Mouse (Mus musculus) stomach, embryonic 15.5 days (tissue): ENCODE measurements around the gene Car15. TPM values are rescaled to one million over a fixed set of nuclear protein-coding genes. Genes with fewer than 3 reads are reported as not detected.

Experiments used
- ATAC-seq: fragments of 200-750 bp; cut with Nextera tagmentation; 2 replicates; pipeline ENCODE4 v1.8.0; 2017; ENCODE audit warnings: low read depth, moderate number of reproducible peaks, moderate TSS enrichment; ENCODE audit not compliant: insufficient read depth, low FRiP score
- H3K27ac ChIP-seq: fragments of 300-500 bp; sonication (generic); 2 replicates; pipeline ENCODE4 v1.5.1; 2015; ENCODE audit warnings: mild to moderate bottlenecking, inconsistent platforms
- H3K27me3 ChIP-seq: fragments of 300-500 bp; sonication (generic); replicated peaks from 2 replicates; pipeline ENCODE4 v1.6.1; 2015; ENCODE audit warnings: inconsistent platforms
- H3K36me3 ChIP-seq: fragments of 300-500 bp; sonication (generic); 2 replicates; pipeline ENCODE4 v1.6.1; 2015; ENCODE audit warnings: inconsistent platforms
- H3K4me1 ChIP-seq: fragments of 300-500 bp; sonication (generic); 2 replicates; pipeline ENCODE4 v1.6.1; 2015; ENCODE audit warnings: inconsistent platforms
- H3K4me2 ChIP-seq: fragments of 300-500 bp; sonication (generic); 2 replicates; pipeline ENCODE4 v1.6.1; 2015; ENCODE audit warnings: mild to moderate bottlenecking, inconsistent platforms
- H3K4me3 ChIP-seq: fragments of 300-500 bp; sonication (generic); replicated peaks from 2 replicates; pipeline ENCODE4 v1.5.1; 2015; ENCODE audit warnings: inconsistent platforms
- H3K9ac ChIP-seq: fragments of 300-500 bp; sonication (generic); 2 replicates; pipeline ENCODE4 v1.6.1; 2015; ENCODE audit warnings: inconsistent platforms
- H3K9me3 ChIP-seq: fragments of 300-500 bp; sonication (generic); 2 replicates; pipeline ENCODE4 v1.6.1; 2016; ENCODE audit warnings: inconsistent platforms
- WGBS: fragments of 180-500 bp; shearing (Covaris S2); methylation state at CpG from one replicate; pipeline ENCODE4 v1.1.7; 2015; 5-methylcytosine and 5-hydroxymethylcytosine counted together
- polyA plus RNA-seq: library from polyadenylated mRNA; unstranded; fragments of >200 nt; fragmentation: Nextera tagmentation; extraction: Ambion mirVana; gene quantifications from 2 replicates; pipeline ENCODE4 v1.2.1, GENCODE M21; 2015

The Car15 gene
- polyA plus RNA-seq, 1 experiment from 2014 or later, result 2.7 TPM

- peak overlapping the region; percentile 95 for H3K27ac ChIP-seq
- peaks cover 47% of the 10 kb centered on the region for H3K27me3 ChIP-seq
- H3K4me2 ChIP-seq, result peak overlapping the region; percentile 77
- no peaks in the 10 kb centered on the region for H3K9me3 ChIP-seq
- WGBS, result 4% methylated on average over 42 of the region's 45 CpGs
- peaks cover 52% of the 10 kb centered on the region for H3K4me1 ChIP-seq
- peak overlapping the region; percentile 67 for H3K4me3 ChIP-seq
- peaks cover 8% of the 10 kb centered on the region for H3K36me3 ChIP-seq
- ATAC-seq, result peak; percentile 65
- peak overlapping the region; percentile 74 for H3K9ac ChIP-seq
These were observed 39.6 kb downstream of the Car15 start for GRCm38 (mm10) chr16:17798321-17799180.

DNA sequence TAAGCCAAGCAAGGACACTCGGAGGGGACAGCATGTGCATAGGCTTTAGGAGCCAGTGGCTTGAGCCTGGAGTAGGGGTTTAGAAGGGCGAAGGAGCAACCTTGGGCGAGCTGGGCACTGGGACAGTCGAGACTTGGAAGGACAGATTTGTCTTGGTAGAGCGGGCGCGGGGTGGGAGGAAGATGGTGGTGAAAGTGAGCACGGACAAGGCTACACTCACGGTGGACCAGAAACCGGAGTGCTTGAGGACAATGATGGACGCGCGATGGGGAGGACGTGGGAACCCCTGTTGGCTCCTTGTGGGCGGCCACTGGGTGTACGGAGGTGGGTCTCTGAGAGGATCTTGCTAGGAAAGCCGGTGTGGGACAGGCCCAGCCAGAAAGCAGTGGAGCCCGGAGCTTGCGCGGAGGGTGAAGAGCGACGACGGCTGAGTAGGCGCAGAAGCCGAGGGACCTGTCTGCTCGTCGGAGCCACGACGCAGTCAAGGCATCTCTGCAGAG, 40.3 kb downstream of the Car15 start:
- peaks cover 41% of the 10 kb centered on the region for H3K27me3 ChIP-seq
- H3K4me2 ChIP-seq, result peak overlapping the region; percentile 77
- peaks cover 45% of the 10 kb centered on the region for H3K4me1 ChIP-seq
- 0 out of 2 replicates have a peak, but pooled peaks have one; percentile 3 for ATAC-seq
- H3K9me3 ChIP-seq, result no peaks in the 10 kb centered on the region
- H3K36me3 ChIP-seq, result 0 out of 2 replicates have a peak, but pooled peaks cover 7% of the 10 kb centered on the region
- peak overlapping the region; percentile 67 for H3K4me3 ChIP-seq
- peak overlapping the region; percentile 95 for H3K27ac ChIP-seq
- WGBS, result 5% methylated on average over 29 of the region's 29 CpGs
- peak overlapping the region; percentile 74 for H3K9ac ChIP-seq

- Histone ChIP-seq H3K27ac (peak within 1 kb of the TSS; percentile 95), H3K4me2 (peak within 1 kb of the TSS; percentile 77), H3K9me3 (no peaks in the 10 kb centered on the region), H3K4me3 (peak within 1 kb of the TSS; percentile 67), H3K27me3 (peaks cover 34% of the 10 kb centered on the region), H3K36me3 (peaks cover 13% of the 10 kb centered on the region; the same call in 1 of the 2 replicates), H3K9ac (peak within 1 kb of the TSS; percentile 74), H3K4me1 (peaks cover 38% of the 10 kb centered on the region)
- whole genome bisulfite sequencing, result 2% methylated on average over 79 of the region's 81 CpGs
- ATAC-seq, result peak; percentile 65
These were observed 41.0 kb downstream of the Car15 start, which contains the start of gene Scarf2 for GRCm38 (mm10) chr16:17796971-17797811. Scarf2 (plus strand) TSS chr16:17797282.

DNA sequence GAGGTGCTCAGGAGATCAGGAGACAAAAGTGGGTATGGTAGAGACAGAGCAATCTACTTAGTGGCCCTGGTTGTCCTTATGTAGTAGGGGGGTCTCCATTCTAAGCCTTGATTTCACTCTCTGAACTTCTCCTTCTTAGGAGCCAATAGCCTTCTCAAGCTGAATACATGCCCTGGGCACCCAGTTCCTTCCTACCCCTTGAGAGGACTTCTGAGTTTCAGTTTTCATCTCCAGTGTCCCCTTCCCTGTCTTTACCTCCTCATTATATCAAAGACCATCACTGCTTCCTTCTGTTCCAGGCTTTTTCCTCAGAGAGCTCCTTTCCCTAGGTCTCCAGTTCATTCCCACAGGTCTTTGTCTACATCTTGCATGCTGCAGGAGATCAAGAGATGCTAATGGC, 41.6 kb downstream of the Car15 start:
- Histone ChIP-seq H3K9ac (peak overlapping the region; percentile 74; the same call in 1 of the 2 replicates), H3K4me3 (peak overlapping the region; percentile 67), H3K4me2 (peak overlapping the region; percentile 77), H3K27ac (peak overlapping the region; percentile 95), H3K36me3 (peaks cover 19% of the 10 kb centered on the region; the same call in 1 of the 2 replicates), H3K9me3 (no peaks in the 10 kb centered on the region), H3K27me3 (peaks cover 28% of the 10 kb centered on the region), H3K4me1 (peaks cover 32% of the 10 kb centered on the region)
- no peak for ATAC-seq

- 65% methylated on average over 5 of the region's 5 CpGs for WGBS
- Histone ChIP-seq H3K4me3 (no peak overlapping the region), H3K9me3 (no peaks in the 10 kb centered on the region), H3K36me3 (peaks cover 21% of the 10 kb centered on the region; the same call in 1 of the 2 replicates), H3K4me1 (peaks cover 24% of the 10 kb centered on the region), H3K4me2 (no peak overlapping the region), H3K27me3 (peaks cover 21% of the 10 kb centered on the region), H3K27ac (no peak overlapping the region), H3K9ac (no peak overlapping the region)
- no peak; the same call in 1 of the 2 replicates for ATAC-seq
These were observed 42.5 kb downstream of the Car15 start for GRCm38 (mm10) chr16:17795643-17796042.

DNA sequence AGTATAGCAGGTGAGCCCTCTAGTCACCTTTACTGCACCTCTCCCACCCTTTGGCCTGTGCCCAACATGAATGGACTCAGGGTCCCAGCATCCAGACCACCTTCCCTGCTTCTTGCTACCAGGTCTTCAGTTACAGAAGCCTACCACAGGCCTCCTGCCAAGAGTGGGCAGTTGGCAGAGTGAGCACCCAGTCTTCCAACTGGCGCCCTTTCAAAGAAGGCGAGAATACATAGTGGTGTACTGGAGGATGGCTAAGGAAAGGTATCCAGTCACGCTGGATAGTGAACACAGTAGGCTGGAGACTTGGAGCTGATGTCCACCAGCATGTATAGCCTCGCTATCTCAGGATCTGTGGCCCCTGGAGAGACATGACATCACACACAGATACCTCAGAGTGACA, 44.1 kb downstream of the Car15 start:
- WGBS, result 86% methylated on average over 4 of the region's 4 CpGs
- no peak overlapping the region for H3K27ac ChIP-seq
- H3K4me2 ChIP-seq, result no peak overlapping the region
- H3K27me3 ChIP-seq, result peaks cover 13% of the 10 kb centered on the region
- H3K4me3 ChIP-seq, result no peak overlapping the region
- H3K4me1 ChIP-seq, result peaks cover 14% of the 10 kb centered on the region
- H3K9me3 ChIP-seq, result no peaks in the 10 kb centered on the region
- H3K9ac ChIP-seq, result no peak overlapping the region
- ATAC-seq, result no peak
- H3K36me3 ChIP-seq, result peaks cover 27% of the 10 kb centered on the region; the same call in 1 of the 2 replicates

- peaks cover 28% of the 10 kb centered on the region; the same call in 1 of the 2 replicates for H3K36me3 ChIP-seq
- WGBS, result 75% methylated on average over 3 of the region's 3 CpGs
- no peaks in the 10 kb centered on the region for H3K9me3 ChIP-seq
- no peak overlapping the region for H3K4me2 ChIP-seq
- ATAC-seq, result no peak
- H3K9ac ChIP-seq, result no peak overlapping the region
- H3K27ac ChIP-seq, result no peak overlapping the region
- no peak overlapping the region for H3K4me3 ChIP-seq
- peaks cover 5% of the 10 kb centered on the region for H3K4me1 ChIP-seq
- peaks cover 5% of the 10 kb centered on the region; the same call in 1 of the 2 replicates for H3K27me3 ChIP-seq
These were observed 45.4 kb downstream of the Car15 start for GRCm38 (mm10) chr16:17792728-17793127.

DNA sequence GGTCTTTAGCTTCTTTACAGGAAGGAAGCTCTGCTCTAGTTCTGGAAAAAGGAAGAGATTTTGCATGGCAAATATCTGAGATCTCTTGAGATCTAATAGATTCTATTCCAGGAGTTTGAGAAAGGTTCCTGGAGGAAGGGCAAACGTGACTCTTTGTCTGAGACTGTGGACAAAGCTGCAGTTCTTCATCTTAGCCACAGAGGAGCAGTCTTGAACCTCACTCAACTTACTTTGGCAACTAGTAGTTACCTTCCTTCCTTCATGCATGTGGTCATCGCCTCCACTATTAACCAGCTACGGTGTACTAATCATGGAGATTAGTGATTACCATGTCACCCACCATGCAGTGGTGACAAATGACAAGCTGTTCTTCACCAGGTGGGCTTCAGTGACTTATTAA, 52.8 kb downstream of the Car15 start:
- H3K4me2 ChIP-seq, result no peak overlapping the region
- no peak overlapping the region for H3K4me3 ChIP-seq
- no peaks in the 10 kb centered on the region for H3K27me3 ChIP-seq
- no peak for ATAC-seq
- whole genome bisulfite sequencing, result 63% methylated on average over 3 of the region's 3 CpGs
- H3K4me1 ChIP-seq, result no peaks in the 10 kb centered on the region
- peaks cover 33% of the 10 kb centered on the region for H3K36me3 ChIP-seq
- no peaks in the 10 kb centered on the region for H3K9me3 ChIP-seq
- H3K27ac ChIP-seq, result no peak overlapping the region
- H3K9ac ChIP-seq, result no peak overlapping the region

Other genes with a start within 250 kb of the Car15 start
- 24.8 and 27.0 TPM in 2 replicates for gene Smpd4, start 219.0 kb downstream of the Car15 start, polyA plus RNA-seq
- gene Ccdc74a, start 191.9 kb downstream of the Car15 start, polyA plus RNA-seq, result 4.4 and 5.2 TPM in 2 replicates
- gene Med15, start 105.5 kb downstream of the Car15 start, polyA plus RNA-seq, result 38.3 and 42.6 TPM in 2 replicates
- 57.4 and 57.6 TPM in 2 replicates for gene Klhl22, start 78.7 kb downstream of the Car15 start, polyA plus RNA-seq
- 15.8 and 18.5 TPM in 2 replicates for gene Scarf2, start 41.1 kb downstream of the Car15 start, polyA plus RNA-seq
- gene B830017H08Rik, start 5.2 kb downstream of the Car15 start, polyA plus RNA-seq, result not detected in 2 replicates
- gene Gm20518, start 53.3 kb upstream of the Car15 start, polyA plus RNA-seq, result 0.26 and 0.32 TPM in 2 replicates
- not detected in 2 replicates for gene Tssk1, start 55.9 kb upstream of the Car15 start, polyA plus RNA-seq
- 74.6 and 80.5 TPM in 2 replicates for gene Dgcr2, start 60.2 kb upstream of the Car15 start, polyA plus RNA-seq
- 0.09 TPM in 1 of 2 replicates, not detected in the other for gene Tssk2, start 60.3 kb upstream of the Car15 start, polyA plus RNA-seq
- 31.7 and 35.5 TPM in 2 replicates for gene Ess2, start 73.0 kb upstream of the Car15 start, polyA plus RNA-seq
- not detected in 2 replicates for gene Gsc2, start 76.7 kb upstream of the Car15 start, polyA plus RNA-seq
- 124 and 134 TPM in 2 replicates for gene Slc25a1, start 89.9 kb upstream of the Car15 start, polyA plus RNA-seq
- gene Vpreb2, start 142.1 kb upstream of the Car15 start, polyA plus RNA-seq, result 0.27 TPM in 1 of 2 replicates, not detected in the other
- 77.8 and 78.2 TPM in 2 replicates for gene Dgcr6, start 214.5 kb upstream of the Car15 start, polyA plus RNA-seq